Mouse (Mus musculus): ENCODE results near the gene 1700113H08Rik.

DNA sequence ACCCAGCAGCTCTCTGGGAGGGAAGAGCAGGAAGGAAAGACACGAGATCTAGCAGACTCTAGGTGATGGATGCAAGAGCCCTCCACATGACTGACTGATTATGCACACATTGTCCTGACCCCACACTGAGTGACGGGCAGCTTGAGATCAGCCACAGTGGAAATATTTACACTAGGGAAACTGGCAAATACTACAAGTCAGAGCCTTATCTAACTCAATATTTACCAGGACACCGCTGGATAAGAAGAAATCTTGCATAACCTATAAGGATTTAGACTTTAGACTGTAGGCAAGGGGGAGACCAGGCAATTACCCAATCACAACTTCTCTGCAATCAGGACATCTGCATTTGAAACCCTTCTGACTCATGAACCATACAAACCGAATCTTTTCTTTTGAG lies 6.1 kb upstream of the 1700113H08Rik start:
- TF ChIP-seq CHD2 (IDR thresholded peaks at IDR 0.05; ENCODE audit: low read depth, low read length) (no peak), MAFK (IDR thresholded peaks at IDR 0.05; ENCODE audit: insufficient read depth, low read depth, low read length) (no peak), ZNF384 (IDR thresholded peaks at IDR 0.05; ENCODE audit: low read depth, low read length) (no peak), HCFC1 (IDR thresholded peaks at IDR 0.05; ENCODE audit: borderline replicate concordance, insufficient read depth, low read length) (no peak), ZC3H11A (IDR thresholded peaks at IDR 0.05; ENCODE audit: borderline replicate concordance, low read depth, low read length) (no peak)

Data from ES-E14 (cell line).